Mouse (Mus musculus) heart, embryonic 16.5 days (tissue): ENCODE results near the gene Atp6ap2. TPM values are rescaled to one million over a fixed set of nuclear protein-coding genes. Genes with fewer than 3 reads are reported as not detected.

Experiments used
- ATAC-seq: fragments of 200-750 bp; cut with Nextera tagmentation; replicated peaks from 2 replicates; pipeline ENCODE4 v1.8.0; 2017; ENCODE audit warnings: moderate number of reproducible peaks; ENCODE audit not compliant: insufficient read depth, low FRiP score; ENCODE audit errors: extremely low read depth
- H3K27ac ChIP-seq: fragments of 300-500 bp; sonication (generic); 2 replicates; pipeline ENCODE4 v1.5.1; 2014; ENCODE audit warnings: mild to moderate bottlenecking, low read length, control low read depth, moderate library complexity
- H3K27me3 ChIP-seq: fragments of 300-500 bp; sonication (generic); 2 replicates; pipeline ENCODE4 v1.6.1; 2014; ENCODE audit warnings: low read length, mixed read lengths; ENCODE audit not compliant: control insufficient read depth, insufficient read depth
- H3K36me3 ChIP-seq: fragments of 300-500 bp; sonication (generic); 2 replicates; pipeline ENCODE4 v1.6.1; 2014; ENCODE audit not compliant: control insufficient read depth, insufficient read depth
- H3K4me1 ChIP-seq: fragments of 300-500 bp; sonication (generic); 2 replicates; pipeline ENCODE4 v1.6.1; 2014; ENCODE audit warnings: low read length, mixed read lengths; ENCODE audit not compliant: control insufficient read depth, insufficient read depth
- H3K4me2 ChIP-seq: fragments of 300-500 bp; sonication (generic); 2 replicates; pipeline ENCODE4 v1.6.1; 2014; ENCODE audit warnings: low read depth, mild to moderate bottlenecking, control low read depth, low read length
- H3K4me3 ChIP-seq: fragments of 300-500 bp; sonication (generic); 2 replicates; pipeline ENCODE4 v1.5.1; 2014; ENCODE audit warnings: mild to moderate bottlenecking, control low read depth, low read length
- H3K9ac ChIP-seq: fragments of 300-500 bp; sonication (generic); 2 replicates; pipeline ENCODE4 v1.6.1; 2014; ENCODE audit warnings: low read length, control low read depth
- H3K9me3 ChIP-seq: fragments of 300-500 bp; sonication (generic); replicated peaks from 2 replicates; pipeline ENCODE4 v1.6.1; 2016; ENCODE audit warnings: low read length; ENCODE audit not compliant: control insufficient read depth
- WGBS: fragments of 180-500 bp; shearing (Covaris S2); extraction: QIAGEN DNeasy Blood & Tissue Kit; methylation state at CpG from one replicate; pipeline ENCODE4 v1.1.7; 2014; 5-methylcytosine and 5-hydroxymethylcytosine counted together
- polyA plus RNA-seq: library from polyadenylated mRNA; unstranded; fragments of >200 nt; fragmentation: Nextera tagmentation; extraction: Ambion mirVana; gene quantifications from 2 replicates; pipeline ENCODE4 v1.2.1, GENCODE M21; 2015

Atp6ap2 gene
- polyA plus RNA-seq = 55.8 and 60.8 TPM in 2 replicates

DNA sequence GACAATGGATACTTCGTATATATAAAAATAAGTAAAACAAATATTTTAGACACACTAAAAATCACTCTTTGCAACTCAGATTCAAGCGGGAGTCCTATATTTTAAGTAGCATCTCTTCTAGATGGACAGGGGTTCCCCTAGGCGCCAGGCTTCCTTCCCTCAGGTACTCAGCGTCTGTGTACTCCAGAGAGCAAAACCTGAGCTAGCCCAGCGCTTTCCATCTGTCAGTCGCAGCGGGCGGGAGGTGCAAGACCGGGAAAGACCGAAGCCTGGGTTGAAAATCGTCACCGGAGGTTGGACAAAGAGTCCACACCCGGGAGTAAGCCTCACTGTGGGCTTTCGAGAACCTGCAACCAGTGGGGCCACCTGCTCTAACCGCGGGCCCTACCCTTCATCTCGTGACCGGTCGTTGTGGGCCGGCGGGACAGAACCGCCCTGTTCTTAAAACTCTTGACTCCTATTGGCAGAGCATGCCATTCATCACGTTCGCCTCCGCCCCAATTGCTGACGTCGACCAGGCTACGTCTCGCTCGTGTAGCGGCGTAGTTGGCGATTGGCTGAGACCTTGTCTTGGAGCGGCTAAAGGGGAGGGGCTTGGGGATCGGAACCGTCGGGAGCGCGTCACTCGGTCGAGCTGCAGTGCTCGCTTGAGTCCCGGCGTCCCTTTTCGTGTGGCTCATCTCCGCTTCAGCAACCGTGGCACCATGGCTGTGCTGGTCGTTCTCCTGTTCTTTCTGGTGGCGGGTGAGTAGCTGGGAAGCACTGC lies at the start of gene Atp6ap2:
Gene Atp6ap2 (plus strand): TSS at position 610 of the 766 bp plus-strand sequence.
- Histone ChIP-seq H3K4me1 (peaks cover 2% of the 10 kb centered on the region; the same call in 1 of the 2 replicates), H3K9ac (peak within 1 kb of the TSS; percentile 90), H3K27me3 (0 out of 2 replicates have a peak, but pooled peaks cover 5% of the 10 kb centered on the region), H3K9me3 (no peaks in the 10 kb centered on the region), H3K4me2 (peak within 1 kb of the TSS; percentile 69), H3K27ac (peak within 1 kb of the TSS; percentile 80), H3K4me3 (peak within 1 kb of the TSS; percentile 83), H3K36me3 (no peaks in the 10 kb centered on the region)
- 18% methylated on average over 49 of the region's 49 CpGs for WGBS
- ATAC-seq = peak; percentile 99

DNA sequence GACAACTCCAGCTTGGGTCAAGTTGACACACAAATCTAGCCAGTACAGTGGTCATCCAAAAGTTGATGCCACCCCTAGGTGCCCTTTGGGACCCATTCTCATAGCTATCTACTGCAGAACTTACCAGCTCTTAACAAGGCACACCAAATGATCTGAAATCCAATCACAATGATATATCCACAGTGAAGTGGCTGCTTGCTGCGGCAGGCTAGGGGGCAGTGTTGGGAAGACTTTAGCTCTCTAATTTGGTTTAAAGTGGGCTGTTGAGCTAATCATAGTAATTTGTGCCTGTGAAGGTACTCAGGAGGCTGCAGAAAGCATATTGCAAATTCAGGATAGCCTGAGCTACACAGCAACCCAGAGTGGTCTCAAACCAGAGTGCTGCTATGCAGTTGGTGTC lies 43.2 kb upstream of the Atp6ap2 start:
- Histone ChIP-seq H3K4me2 (no peak overlapping the region), H3K9me3 (no peaks in the 10 kb centered on the region), H3K4me1 (no peaks in the 10 kb centered on the region), H3K27ac (no peak overlapping the region), H3K4me3 (no peak overlapping the region), H3K9ac (no peak overlapping the region), H3K36me3 (no peaks in the 10 kb centered on the region), H3K27me3 (no peaks in the 10 kb centered on the region)
- 67% methylated on average over 1 of the region's 1 CpGs for WGBS
- ATAC-seq = no peak

DNA sequence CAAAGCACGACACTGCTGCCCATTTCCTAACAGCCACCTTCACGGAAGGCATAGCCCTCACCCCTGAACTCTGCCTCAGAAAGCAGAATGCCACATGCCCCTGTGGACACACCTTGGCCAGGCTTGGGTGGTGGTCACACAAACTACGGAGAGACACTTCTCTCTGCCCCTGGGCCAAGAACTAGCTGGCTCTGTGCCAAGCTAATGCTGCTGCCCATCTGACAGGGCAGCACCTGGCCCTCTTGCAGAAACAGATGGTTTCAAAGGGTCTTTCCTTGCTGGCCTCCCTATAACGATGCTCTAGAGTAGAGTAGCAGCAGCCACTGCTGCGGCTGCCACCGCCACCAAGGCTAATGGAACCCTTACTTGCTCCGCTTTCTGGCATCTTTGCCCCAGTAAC lies 30.5 kb upstream of the Atp6ap2 start:
- no peak overlapping the region for H3K9ac ChIP-seq
- H3K4me2 ChIP-seq = no peak overlapping the region
- H3K27ac ChIP-seq = no peak overlapping the region
- H3K27me3 ChIP-seq = no peaks in the 10 kb centered on the region
- no peak overlapping the region for H3K4me3 ChIP-seq
- H3K36me3 ChIP-seq = no peaks in the 10 kb centered on the region
- no peaks in the 10 kb centered on the region for H3K4me1 ChIP-seq
- WGBS = 71% methylated on average over 7 of the region's 7 CpGs
- peaks cover 3% of the 10 kb centered on the region; the same call in 1 of the 2 replicates for H3K9me3 ChIP-seq
- ATAC-seq = no peak

DNA sequence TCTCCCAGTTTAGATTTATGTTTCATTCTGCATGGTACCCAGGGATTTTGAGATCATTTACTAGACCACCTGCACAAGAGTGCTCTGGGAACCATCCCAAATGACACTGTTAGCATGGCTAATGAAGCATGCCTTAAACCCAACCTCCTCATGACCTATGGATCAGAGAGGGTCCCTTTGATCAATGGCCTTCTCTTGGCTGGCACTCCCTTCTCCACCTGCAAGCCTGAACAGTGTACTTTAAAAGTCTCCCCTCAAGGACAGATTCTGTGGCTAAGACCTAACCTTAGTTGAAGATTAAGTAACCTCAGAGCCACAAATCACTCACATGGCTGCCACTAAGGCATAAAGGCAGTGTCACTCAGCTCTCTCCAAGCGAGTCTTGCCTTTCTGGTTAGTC lies 16.2 kb upstream of the Atp6ap2 start:
- no peak overlapping the region for H3K4me2 ChIP-seq
- no peak overlapping the region for H3K27ac ChIP-seq
- no peaks in the 10 kb centered on the region for H3K4me1 ChIP-seq
- H3K4me3 ChIP-seq = no peak overlapping the region
- H3K36me3 ChIP-seq = no peaks in the 10 kb centered on the region
- no peak overlapping the region for H3K9ac ChIP-seq
- H3K27me3 ChIP-seq = no peaks in the 10 kb centered on the region; the same call in 1 of the 2 replicates
- no peaks in the 10 kb centered on the region for H3K9me3 ChIP-seq
- WGBS = 77% methylated on average over 1 of the region's 1 CpGs
- no peak for ATAC-seq

DNA sequence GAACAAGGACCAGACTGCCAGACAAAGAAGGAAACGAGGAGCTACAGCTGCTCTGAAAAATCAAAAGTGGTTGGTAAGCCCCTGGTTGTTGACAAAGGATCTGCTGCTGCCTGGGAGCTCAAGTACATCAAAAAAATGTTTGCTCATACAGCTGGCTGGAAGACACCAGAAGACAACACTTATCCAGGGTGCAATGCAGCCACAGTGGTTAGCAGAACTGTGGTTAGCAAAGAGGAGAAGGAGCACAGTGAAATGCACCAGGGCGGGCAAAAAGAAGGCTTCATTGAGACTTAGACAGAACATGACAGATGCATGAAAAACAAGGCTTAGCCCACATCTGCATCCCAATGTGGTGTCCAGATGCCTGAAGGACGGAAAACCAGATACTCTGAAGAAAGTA lies 9.7 kb upstream of the Atp6ap2 start:
- H3K27ac ChIP-seq = no peak overlapping the region
- H3K4me3 ChIP-seq = no peak overlapping the region
- H3K36me3 ChIP-seq = no peaks in the 10 kb centered on the region
- no peaks in the 10 kb centered on the region; the same call in 1 of the 2 replicates for H3K4me1 ChIP-seq
- H3K9ac ChIP-seq = no peak overlapping the region
- no peak overlapping the region for H3K4me2 ChIP-seq
- ATAC-seq = no peak
- 63% methylated on average over 3 of the region's 3 CpGs for WGBS
- H3K9me3 ChIP-seq = no peaks in the 10 kb centered on the region
- H3K27me3 ChIP-seq = 0 out of 2 replicates have a peak, but pooled peaks cover 2% of the 10 kb centered on the region

DNA sequence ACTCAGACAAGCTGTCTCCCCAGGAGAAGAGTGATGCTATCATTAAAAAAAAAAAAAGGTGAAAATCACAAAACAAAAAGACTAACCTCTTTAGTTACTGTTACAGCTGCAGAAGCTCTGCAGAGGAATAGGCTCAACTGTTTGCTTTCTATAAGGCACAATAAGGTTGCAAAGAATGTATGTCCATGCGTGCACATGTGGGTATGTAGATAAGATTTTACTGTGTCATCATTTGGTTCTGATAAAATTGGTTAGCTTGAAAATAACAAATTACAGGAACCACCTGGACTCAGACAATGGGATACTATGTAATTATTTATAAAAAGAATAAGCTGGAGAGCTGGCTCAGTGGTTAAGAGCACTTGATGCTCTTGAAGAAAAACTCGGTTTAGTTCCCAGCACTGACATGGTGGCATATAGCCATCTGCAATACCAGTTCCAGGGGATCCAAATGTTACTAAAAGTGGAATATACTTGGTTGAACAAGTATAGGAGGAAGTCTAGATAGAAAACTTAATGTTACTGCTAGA lies 9.2 kb upstream of the Atp6ap2 start:
- Histone ChIP-seq H3K27ac (no peak overlapping the region), H3K4me2 (no peak overlapping the region), H3K36me3 (no peaks in the 10 kb centered on the region), H3K27me3 (0 out of 2 replicates have a peak, but pooled peaks cover 5% of the 10 kb centered on the region), H3K9ac (no peak overlapping the region), H3K4me3 (no peak overlapping the region), H3K4me1 (no peaks in the 10 kb centered on the region; the same call in 1 of the 2 replicates), H3K9me3 (no peaks in the 10 kb centered on the region)
- ATAC-seq = no peak
- 53% methylated on average over 2 of the region's 2 CpGs for WGBS

DNA sequence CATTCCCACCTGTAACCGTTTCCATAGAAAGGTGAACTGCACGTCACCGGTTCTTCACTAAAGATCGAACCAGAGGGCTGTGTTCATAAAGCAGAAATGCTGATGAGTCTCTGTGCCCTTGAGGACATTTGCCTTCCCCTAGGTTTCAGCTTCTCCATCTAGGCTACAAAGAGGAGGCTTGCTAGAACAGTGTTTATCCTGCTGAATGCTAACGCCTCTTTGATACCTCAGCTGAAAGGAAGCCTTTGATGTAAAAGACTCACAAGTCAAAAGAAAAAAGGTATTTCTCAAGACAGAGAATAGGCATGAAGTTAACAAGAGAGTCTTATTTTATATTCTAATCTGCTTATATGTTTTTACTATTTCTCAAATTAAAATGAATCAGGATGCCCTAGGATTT lies 4.3 kb upstream of the Atp6ap2 start:
- ATAC-seq = no peak
- Histone ChIP-seq H3K27me3 (0 out of 2 replicates have a peak, but pooled peaks cover 5% of the 10 kb centered on the region), H3K36me3 (no peaks in the 10 kb centered on the region), H3K4me2 (no peak overlapping the region), H3K9me3 (no peaks in the 10 kb centered on the region), H3K4me1 (no peaks in the 10 kb centered on the region; the same call in 1 of the 2 replicates), H3K4me3 (no peak overlapping the region), H3K9ac (no peak overlapping the region), H3K27ac (no peak overlapping the region)
- 79% methylated on average over 5 of the region's 5 CpGs for WGBS

DNA sequence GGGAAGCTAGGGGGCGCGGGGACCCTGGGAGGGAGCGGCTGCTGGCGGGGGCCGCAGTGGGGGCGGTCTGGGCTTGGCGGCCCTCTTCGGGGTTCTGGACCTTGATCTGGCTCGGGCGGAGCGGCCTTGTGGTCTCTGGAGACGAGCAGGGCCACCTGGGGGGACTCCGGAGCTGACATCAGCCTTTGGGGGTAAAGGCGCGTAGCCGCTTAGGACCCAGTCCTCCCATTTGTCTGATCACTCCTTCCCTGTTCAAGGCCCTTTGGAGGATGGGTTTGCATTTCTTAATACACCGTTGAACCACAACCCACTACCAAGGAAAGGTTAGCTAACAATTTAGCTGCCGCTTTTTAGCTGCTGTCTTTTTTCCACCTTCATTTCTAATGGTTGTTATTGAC lies 356 bp downstream of the Atp6ap2 start:
- Histone ChIP-seq H3K4me1 (peaks cover 2% of the 10 kb centered on the region; the same call in 1 of the 2 replicates), H3K4me3 (peak overlapping the region; percentile 83), H3K27me3 (0 out of 2 replicates have a peak, but pooled peaks cover 3% of the 10 kb centered on the region), H3K27ac (peak overlapping the region; percentile 80), H3K36me3 (no peaks in the 10 kb centered on the region), H3K9me3 (no peaks in the 10 kb centered on the region), H3K9ac (peak overlapping the region; percentile 90), H3K4me2 (peak overlapping the region; percentile 69)
- 13% methylated on average over 18 of the region's 18 CpGs for WGBS
- peak; percentile 38; the same call in 1 of the 2 replicates for ATAC-seq

DNA sequence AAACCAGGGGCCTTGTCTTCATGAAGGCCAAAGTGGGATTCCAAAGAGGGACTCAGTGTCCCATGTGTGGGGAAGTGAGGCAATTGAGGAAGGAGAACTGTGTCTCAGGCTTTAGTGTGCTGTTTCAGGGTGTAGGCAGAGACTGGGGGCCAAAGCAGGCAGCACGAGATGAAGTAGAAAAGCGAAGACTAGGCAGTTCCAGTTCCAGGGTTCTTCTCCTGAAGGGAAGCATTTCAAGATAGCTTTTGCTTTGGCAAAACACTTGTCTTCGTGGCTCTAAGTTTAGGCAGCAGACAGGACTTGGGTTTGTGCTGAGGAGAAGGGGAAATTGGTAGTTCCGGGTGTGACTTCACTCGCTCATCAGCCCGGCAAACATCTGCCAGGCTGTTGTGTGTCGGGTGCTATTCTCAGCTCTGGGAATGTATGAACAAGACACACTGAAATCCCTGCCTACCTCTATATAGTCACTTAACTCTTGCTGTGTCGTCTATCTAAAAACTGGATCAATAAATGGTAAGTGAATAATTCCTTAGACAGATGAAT lies 3.9 kb downstream of the Atp6ap2 start:
- Histone ChIP-seq H3K9me3 (no peaks in the 10 kb centered on the region), H3K9ac (no peak overlapping the region), H3K4me3 (no peak overlapping the region), H3K36me3 (no peaks in the 10 kb centered on the region), H3K27ac (no peak overlapping the region), H3K4me1 (peaks cover 2% of the 10 kb centered on the region; the same call in 1 of the 2 replicates), H3K4me2 (no peak overlapping the region), H3K27me3 (no peaks in the 10 kb centered on the region)
- ATAC-seq = no peak
- 69% methylated on average over 8 of the region's 8 CpGs for WGBS
